Mouse (Mus musculus) bone marrow macrophage, adult 2 months (primary cell): ENCODE measurements around the gene Safb. TPM values are rescaled to one million over a fixed set of nuclear protein-coding genes. Genes with fewer than 3 reads are reported as not detected.
A peak's percentile ranks its signal among the peaks of the same experiment; 100 is the strongest.
"Not testable (repeated sequence)": the region's sequence is repeated elsewhere in the genome, so short reads cannot be mapped to it uniquely, and the experiment has no call there.

Source experiments
- H3K27ac ChIP-seq: 2 replicates; pipeline ENCODE4 v1.5.1; 2012; ENCODE audit warnings: low read depth, low read length; ENCODE audit not compliant: insufficient read depth
- H3K4me1 ChIP-seq: 2 replicates; pipeline ENCODE4 v1.6.1; 2012; ENCODE audit warnings: low read length; ENCODE audit not compliant: control insufficient read depth, insufficient read depth
- H3K4me3 ChIP-seq: 2 replicates; pipeline ENCODE4 v1.5.1; 2012; ENCODE audit warnings: mild to moderate bottlenecking, low read length, moderate library complexity; ENCODE audit not compliant: insufficient read depth
- CTCF ChIP-seq: IDR thresholded peaks from 2 replicates; pipeline ENCODE4 v1.5.1; 2012; ENCODE audit warnings: low read depth, mild to moderate bottlenecking, low read length, moderate library complexity
- POLR2A ChIP-seq: IDR thresholded peaks from 2 replicates; pipeline ENCODE4 v1.6.1; 2012; ENCODE audit warnings: mild to moderate bottlenecking, low read depth, low read length, borderline replicate concordance
- polyA plus RNA-seq: library from polyadenylated mRNA; stranded (reverse); fragments of >200 nt; gene quantifications from 2 replicates; pipeline ENCODE4 v1.2.4, GENCODE M21; 2012; ENCODE audit not compliant: missing spikeins, insufficient read depth, insufficient read length

Gene Safb
- polyA plus RNA-seq, 1 experiment: 75.6 TPM

GRCm38 (mm10) chr17:56607521-56608062 is 23.0 kb downstream of the Safb start:
- H3K4me1 ChIP-seq: peaks cover 19% of the 10 kb centered on the region
- H3K4me3 ChIP-seq: no peak overlapping the region
- H3K27ac ChIP-seq: no peak overlapping the region
- TF ChIP-seq POLR2A: no peak
- no peak for TF ChIP-seq CTCF

GRCm38 (mm10) chr17:56608699-56609098 is 24.1 kb downstream of the Safb start:
- Histone ChIP-seq H3K4me3 (peak overlapping the region; percentile 76), H3K27ac (no peak overlapping the region; the same call in 1 of the 2 replicates), H3K4me1 (peaks cover 19% of the 10 kb centered on the region)
- no peak for TF ChIP-seq CTCF
- TF ChIP-seq POLR2A: no peak

GRCm38 (mm10) chr17:56609452-56610171 is 25.0 kb downstream of the Safb start, which contains the start of gene 2410015M20Rik:
TSS of gene 2410015M20Rik (minus strand) at chr17:56609771.
- Histone ChIP-seq H3K4me1 (peaks cover 19% of the 10 kb centered on the region), H3K27ac (peak within 1 kb of the TSS; percentile 64), H3K4me3 (peak within 1 kb of the TSS; percentile 76)
- TF ChIP-seq POLR2A (no peak), CTCF (no peak)

- Histone ChIP-seq H3K4me1 (peaks cover 24% of the 10 kb centered on the region), H3K4me3 (no peak overlapping the region), H3K27ac (peak overlapping the region; percentile 71)
- TF ChIP-seq POLR2A: no peak
- no peak for TF ChIP-seq CTCF
Measured at GRCm38 (mm10) chr17:56611323-56611722, 26.7 kb downstream of the Safb start.

DNA sequence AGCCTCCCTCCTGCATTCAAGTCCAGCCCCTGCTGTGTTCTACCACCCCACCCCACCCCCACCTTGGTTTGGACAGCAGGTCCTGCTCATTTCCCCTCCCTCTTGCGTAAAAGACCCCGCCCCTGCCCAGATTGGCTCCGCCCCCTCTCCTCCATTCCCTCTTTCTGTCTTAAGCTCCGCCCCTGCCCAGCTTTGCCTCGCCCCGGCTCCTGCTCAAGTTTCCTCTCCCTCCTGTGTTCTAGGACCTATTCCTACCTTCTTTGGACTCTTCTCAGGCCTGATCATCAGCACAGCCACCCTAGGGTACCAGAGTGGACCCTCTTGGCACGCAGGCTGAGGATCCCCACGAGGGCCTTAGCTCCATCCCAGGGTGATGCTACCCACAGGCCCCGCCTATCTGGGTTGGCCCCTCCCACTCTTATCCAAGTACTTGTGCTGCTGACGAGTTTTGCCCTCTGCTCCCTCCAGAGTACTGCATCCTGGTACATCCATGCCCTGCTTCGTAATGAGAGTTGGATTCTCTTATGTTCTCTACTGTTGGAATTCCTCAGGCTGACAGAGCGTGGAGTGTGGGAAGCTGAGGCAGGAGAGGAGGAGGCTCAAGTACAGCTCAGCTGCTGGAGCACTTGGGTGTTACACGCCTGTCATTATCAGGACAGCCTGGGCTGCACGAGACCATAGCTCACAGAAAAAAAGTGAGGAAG is 27.4 kb downstream of the Safb start:
- H3K27ac ChIP-seq: peak overlapping the region; percentile 71
- H3K4me1 ChIP-seq: peaks cover 24% of the 10 kb centered on the region
- peak overlapping the region; percentile 38; the same call in 1 of the 2 replicates for H3K4me3 ChIP-seq
- TF ChIP-seq CTCF (no peak), POLR2A (no peak)

GRCm38 (mm10) chr17:56612565-56612939 is 27.9 kb downstream of the Safb start:
- H3K4me1 ChIP-seq: peaks cover 24% of the 10 kb centered on the region
- H3K27ac ChIP-seq, H3K4me3 ChIP-seq: not testable (repeated sequence)

GRCm38 (mm10) chr17:56613236-56613844 is 28.7 kb downstream of the Safb start, which contains the start of gene Rpl36:
TSS of gene Rpl36 (plus strand) at chr17:56613416.
- TF ChIP-seq CTCF (peak; percentile 66), POLR2A (no peak)
- peaks cover 24% of the 10 kb centered on the region for H3K4me1 ChIP-seq

DNA sequence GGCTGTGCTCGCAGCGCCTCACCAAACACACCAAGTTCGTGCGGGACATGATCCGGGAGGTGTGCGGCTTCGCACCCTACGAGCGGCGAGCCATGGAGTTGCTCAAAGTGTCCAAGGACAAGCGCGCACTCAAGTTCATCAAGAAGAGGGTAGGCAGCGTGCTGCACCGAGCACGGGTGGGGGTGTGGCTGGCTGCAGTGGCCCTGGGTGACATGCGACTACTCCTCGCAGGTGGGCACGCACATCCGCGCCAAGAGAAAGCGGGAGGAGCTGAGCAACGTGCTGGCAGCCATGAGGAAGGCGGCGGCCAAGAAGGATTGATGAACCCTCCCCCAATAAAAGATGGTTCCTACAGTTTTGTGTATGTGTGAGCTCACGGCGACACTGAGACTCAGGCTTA is 29.3 kb downstream of the Safb start:
- Histone ChIP-seq H3K4me3 (peak overlapping the region; percentile 93), H3K4me1 (peaks cover 24% of the 10 kb centered on the region), H3K27ac (peak overlapping the region; percentile 76)

More at GRCm38 (mm10) chr17:56613236-56613844, 28.7 kb downstream of the Safb start, which contains the start of gene Rpl36:
- Histone ChIP-seq H3K27ac (peak within 1 kb of the TSS; percentile 76), H3K4me3 (peak within 1 kb of the TSS; percentile 93)

- TF ChIP-seq POLR2A (no peak), CTCF (no peak)
- peak overlapping the region; percentile 5; the same call in 1 of the 2 replicates for H3K27ac ChIP-seq
- H3K4me3 ChIP-seq: peak overlapping the region; percentile 93
- peaks cover 24% of the 10 kb centered on the region for H3K4me1 ChIP-seq
Measured at GRCm38 (mm10) chr17:56614391-56615135, 29.9 kb downstream of the Safb start.
